Mouse (Mus musculus) liver, embryonic 14.5 days (tissue): ENCODE results near the gene C1ra.

ENCODE experiments used
- CTCF ChIP-seq: IDR thresholded peaks from 2 replicates; pipeline ENCODE4 v1.5.1; 2016; ENCODE audit warnings: antibody characterized with exemption, low read depth, control low read depth
- EP300 ChIP-seq: IDR thresholded peaks from 2 replicates; pipeline ENCODE4 v1.6.1; 2016; ENCODE audit warnings: antibody characterized with exemption, low read depth

DNA sequence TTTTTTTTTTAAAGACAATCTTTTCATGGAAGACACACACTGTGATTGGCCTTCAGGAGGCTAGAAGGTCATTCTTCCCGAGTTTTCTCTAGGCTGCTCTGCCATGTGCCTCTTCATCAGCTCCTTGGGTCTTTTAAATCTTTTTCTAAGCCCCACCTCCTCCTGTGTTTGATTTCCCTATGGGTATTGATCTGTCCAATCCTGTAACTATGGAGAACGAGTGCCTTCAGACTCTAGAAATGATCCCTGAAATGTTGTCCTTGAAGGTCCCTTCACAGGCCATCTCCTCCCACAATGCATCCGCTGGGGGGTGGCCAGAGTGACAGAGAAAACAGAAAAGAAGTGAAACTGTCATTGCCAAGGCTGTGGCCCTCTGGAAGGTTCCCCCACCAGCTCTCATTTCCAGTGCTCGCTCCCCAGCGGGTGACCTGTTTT is 35.0 kb upstream of the C1ra start:
- no peak for TF ChIP-seq CTCF
- no peak for TF ChIP-seq EP300
